Mouse (Mus musculus) Muller cell, postnatal 12 days (primary cell): ENCODE measurements around the gene Ifnl2.

ENCODE experiments used
- DNase-seq: peaks from one replicate; pipeline ENCODE4 v3.0.0-alpha.2; 2015; ENCODE audit errors: inconsistent ontology term

Gene Ifnl2

DNA sequence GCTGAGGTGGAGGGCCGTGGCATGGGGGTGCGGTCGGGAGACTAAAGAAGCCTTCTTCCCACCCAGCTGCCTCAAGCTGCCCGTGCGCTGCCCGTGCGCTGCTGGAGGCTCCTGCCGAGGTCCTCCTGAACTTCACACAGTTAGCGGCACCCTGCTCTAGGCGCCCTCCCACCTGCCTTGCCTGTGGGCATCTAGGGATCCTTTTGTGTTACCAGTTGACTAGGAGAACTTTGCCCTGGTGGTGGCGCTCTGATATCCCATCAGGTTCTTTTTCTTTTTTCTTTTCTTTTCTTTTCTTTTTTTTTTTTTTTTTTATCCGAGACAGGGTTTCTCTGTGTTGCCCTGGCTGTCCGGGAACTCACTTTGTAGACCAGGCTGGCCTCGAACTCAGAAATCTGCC is 19.4 kb downstream of the Ifnl2 start:
- DNase-seq: no peak

GRCm38 (mm10) chr7:28490410-28490809 is 19.8 kb downstream of the Ifnl2 start:
- peak; percentile 16 for DNase-seq

DNA sequence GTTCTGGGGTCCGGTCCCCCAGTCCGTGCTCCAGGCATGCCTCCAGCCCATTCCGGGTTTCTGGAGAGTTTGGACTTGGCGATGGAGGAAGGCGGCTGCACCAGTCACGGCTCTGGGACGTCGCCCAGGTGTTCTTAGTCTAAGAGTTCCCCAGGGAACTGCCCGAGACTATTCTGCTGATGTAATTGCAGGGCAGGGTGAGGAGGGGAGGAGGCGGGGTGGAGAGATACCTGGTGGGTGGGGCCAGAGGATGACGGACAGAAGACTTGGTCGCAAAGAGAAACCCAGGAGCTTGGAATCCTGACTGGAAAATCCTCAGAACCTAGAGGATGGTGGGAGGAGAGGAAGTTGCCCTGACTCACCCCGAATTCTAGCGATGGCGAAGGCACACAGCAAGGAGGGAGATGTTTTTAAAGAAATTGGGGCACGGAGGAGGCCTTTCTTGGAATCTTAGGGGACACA is 22.2 kb downstream of the Ifnl2 start:
- DNase-seq: peak; percentile 37

- DNase-seq: no peak
Observed at GRCm38 (mm10) chr7:28484192-28484591, 26.1 kb downstream of the Ifnl2 start.

- no peak for DNase-seq
Observed at GRCm38 (mm10) chr7:28482854-28483253, 27.4 kb downstream of the Ifnl2 start.

- no peak for DNase-seq
Observed at GRCm38 (mm10) chr7:28478854-28479253, 31.4 kb downstream of the Ifnl2 start.

- DNase-seq: no peak
Observed at GRCm38 (mm10) chr7:28477363-28477762, 32.9 kb downstream of the Ifnl2 start.

GRCm38 (mm10) chr7:28476191-28476590 is 34.1 kb downstream of the Ifnl2 start:
- DNase-seq: no peak

- DNase-seq: peak; percentile 79
Observed at GRCm38 (mm10) chr7:28467213-28467751, 43.0 kb downstream of the Ifnl2 start.

- DNase-seq: no peak
Observed at GRCm38 (mm10) chr7:28466721-28467212, 43.5 kb downstream of the Ifnl2 start.

- peak; percentile 63 for DNase-seq
Observed at GRCm38 (mm10) chr7:28464416-28465212, 45.6 kb downstream of the Ifnl2 start.

DNA sequence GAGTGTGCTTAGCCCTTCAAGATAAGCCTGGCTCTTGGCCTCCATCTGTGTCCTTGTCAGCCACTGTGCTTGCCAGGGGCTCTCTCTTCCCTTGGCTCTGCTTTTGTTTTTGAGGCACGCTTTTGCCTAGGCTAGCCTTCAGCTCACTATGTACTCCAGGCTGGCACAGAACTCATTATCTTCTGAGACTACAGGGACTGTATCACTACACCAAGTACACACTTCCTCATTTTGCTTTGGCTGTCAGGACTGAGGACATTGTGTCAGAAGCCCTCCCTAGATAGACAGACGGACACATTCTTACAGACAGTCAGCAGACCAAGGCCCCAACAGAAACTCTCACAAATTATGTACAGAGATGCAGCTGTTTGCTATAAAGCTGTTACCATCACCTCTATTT is 47.5 kb downstream of the Ifnl2 start:
- DNase-seq: no peak

DNA sequence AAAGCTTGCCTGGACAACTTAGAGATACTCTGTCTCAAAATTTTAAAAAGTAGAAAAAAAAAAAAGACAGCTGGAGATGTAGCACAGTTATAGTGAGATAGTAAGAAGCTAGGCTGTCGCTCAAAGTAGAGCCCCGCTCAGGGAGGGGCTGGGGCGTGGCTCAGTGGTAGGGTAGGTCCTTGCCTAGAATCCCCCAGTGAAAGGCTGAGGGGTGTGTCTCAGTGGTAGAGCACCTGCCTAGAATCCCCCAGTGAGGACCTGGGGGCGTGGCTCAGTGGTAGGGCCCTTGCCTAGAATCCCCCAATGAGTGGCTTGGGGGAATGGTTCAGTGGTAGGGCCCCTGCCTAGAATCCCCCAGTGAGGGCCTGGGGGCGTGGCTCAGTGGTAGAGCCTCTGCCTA is 49.9 kb downstream of the Ifnl2 start:
- no peak for DNase-seq
